Mouse (Mus musculus) ES-E14 (cell line): ENCODE measurements at regions not wholly inside any gene's neighbourhood (a gene's known extent, or its start where the extent isn't known, plus 50 kb on each side); places are given as distances from the start of the nearest gene placed in this dataset.

ENCODE experiments used
- CHD2 ChIP-seq: IDR thresholded peaks from 2 replicates; pipeline ENCODE4 v1.6.1; 2014; ENCODE audit warnings: mild to moderate bottlenecking, low read depth, low read length, inconsistent platforms
- HCFC1 ChIP-seq: IDR thresholded peaks from 2 replicates; pipeline ENCODE4 v1.6.1; 2012; ENCODE audit warnings: low read length, inconsistent platforms, borderline replicate concordance; ENCODE audit not compliant: insufficient read depth
- MAFK ChIP-seq: IDR thresholded peaks from 2 replicates; pipeline ENCODE4 v1.6.1; 2014; ENCODE audit warnings: mild to moderate bottlenecking, low read depth, low read length, inconsistent platforms; ENCODE audit not compliant: insufficient read depth
- ZC3H11A ChIP-seq: IDR thresholded peaks from 2 replicates; pipeline ENCODE4 v1.6.1; 2012; ENCODE audit warnings: low read depth, mild to moderate bottlenecking, inconsistent platforms, low read length, borderline replicate concordance
- ZNF384 ChIP-seq: IDR thresholded peaks from 2 replicates; pipeline ENCODE4 v1.6.1; 2012; ENCODE audit warnings: low read depth, low read length, inconsistent platforms

- TF ChIP-seq CHD2: no peak
- no peak for TF ChIP-seq HCFC1
- no peak for TF ChIP-seq ZNF384
- TF ChIP-seq ZC3H11A: no peak
- TF ChIP-seq MAFK: no peak
These were observed 140.5 kb upstream of the Jmjd1c start for GRCm38 (mm10) chr10:66955430-66955829.
